Mouse (Mus musculus) myocyte (in vitro differentiated cells): ENCODE data around the gene Taf8. TPM values are rescaled to one million over a fixed set of nuclear protein-coding genes. Genes with fewer than 3 reads are reported as not detected.

Experiments used
- H3K27me3 ChIP-seq: one replicate; pipeline ENCODE4 v1.6.1; 2011; ENCODE audit not compliant: control insufficient read depth, insufficient read depth, insufficient read length
- H3K36me3 ChIP-seq: one replicate; pipeline ENCODE4 v1.6.1; 2011; ENCODE audit not compliant: control insufficient read depth, insufficient read depth
- H3K4me2 ChIP-seq: one replicate; pipeline ENCODE4 v1.6.1; 2011; ENCODE audit warnings: low read depth, control low read depth
- H3K4me3 ChIP-seq: one replicate; pipeline ENCODE4 v1.5.1; 2011; ENCODE audit warnings: mild to moderate bottlenecking, control low read depth, moderate library complexity
- H3K79me2 ChIP-seq: one replicate; pipeline ENCODE4 v1.6.1; 2011; ENCODE audit not compliant: control insufficient read depth, insufficient read depth
- H3ac ChIP-seq: one replicate; pipeline ENCODE4 v1.6.1; 2011; ENCODE audit not compliant: control insufficient read depth, insufficient read length
- CEBPB ChIP-seq: IDR thresholded peaks from 2 replicates; pipeline ENCODE4 v1.6.1; 2011; ENCODE audit warnings: mild to moderate bottlenecking, moderate library complexity; ENCODE audit not compliant: poor library complexity, insufficient read depth, severe bottlenecking
- E2F4 ChIP-seq: IDR thresholded peaks from one replicate; pipeline ENCODE4 v1.6.1; 2011; ENCODE audit warnings: mild to moderate bottlenecking, control low read depth, moderate library complexity; ENCODE audit not compliant: insufficient read depth
- MAX ChIP-seq: IDR thresholded peaks from one replicate; pipeline ENCODE4 v1.6.1; 2011; ENCODE audit warnings: low read depth, mild to moderate bottlenecking, control low read depth
- MYOD1 ChIP-seq, 3 experiments: IDR thresholded peaks; one replicate each; pipeline ENCODE4 v1.6.1; 2011; ENCODE audit warnings: control low read depth in 2 of 3, low read depth in 2 of 3, mild to moderate bottlenecking in 2 of 3, moderate library complexity in 1 of 3; ENCODE audit not compliant: insufficient read length in 2 of 3, control insufficient read depth in 1 of 3
- MYOG ChIP-seq, 3 experiments: IDR thresholded peaks; one replicate each; pipeline ENCODE4 v1.6.1; 2011; ENCODE audit warnings: control low read depth in 2 of 3, low read depth in 2 of 3, mild to moderate bottlenecking in 2 of 3; ENCODE audit not compliant: insufficient read length in 2 of 3, control insufficient read depth in 1 of 3, insufficient read depth in 1 of 3
- POLR2A ChIP-seq: IDR thresholded peaks from one replicate; pipeline ENCODE4 v1.6.1; 2011; ENCODE audit warnings: low read depth, mild to moderate bottlenecking, control low read depth, moderate library complexity; ENCODE audit not compliant: insufficient read length
- POLR2AphosphoS2 ChIP-seq: IDR thresholded peaks from one replicate; pipeline ENCODE4 v1.6.1; 2011; ENCODE audit warnings: low read depth, control low read depth; ENCODE audit not compliant: insufficient read length
- REST ChIP-seq: IDR thresholded peaks from one replicate; pipeline ENCODE4 v1.6.1; 2011; ENCODE audit warnings: mild to moderate bottlenecking, control low read depth, moderate library complexity; ENCODE audit not compliant: insufficient read depth, insufficient read length
- SRF ChIP-seq: IDR thresholded peaks from one replicate; pipeline ENCODE4 v1.6.1; 2011; ENCODE audit warnings: low read depth; ENCODE audit not compliant: control insufficient read depth, insufficient read length
- TCF12 ChIP-seq: IDR thresholded peaks from one replicate; pipeline ENCODE4 v1.6.1; 2011; ENCODE audit warnings: mild to moderate bottlenecking, control low read depth; ENCODE audit not compliant: poor library complexity, insufficient read depth, severe bottlenecking
- TCF3 ChIP-seq: IDR thresholded peaks from one replicate; pipeline ENCODE4 v1.6.1; 2011; ENCODE audit warnings: low read depth, control low read depth; ENCODE audit not compliant: insufficient read length
- USF1 ChIP-seq: IDR thresholded peaks from one replicate; pipeline ENCODE4 v1.6.1; 2011; ENCODE audit warnings: low read depth, mild to moderate bottlenecking, control low read depth, moderate library complexity
- polyA plus RNA-seq: library from polyadenylated mRNA; unstranded; fragments of >200 nt; fragmentation: generic; extraction: Trizol; gene quantifications from one replicate; pipeline ENCODE4 v1.2.1, GENCODE M21; 2012; ENCODE audit warnings: missing spikeins

The Taf8 gene
- polyA plus RNA-seq, 1 experiment: 13.4 TPM

GRCm38 (mm10) chr17:47533691-47534090 is 31.6 kb upstream of the Taf8 start:
- Histone ChIP-seq H3K4me2 (no peak overlapping the region), H3K79me2 (no peaks in the 10 kb centered on the region), H3K4me3 (no peak overlapping the region), H3ac (no peak overlapping the region), H3K36me3 (no peaks in the 10 kb centered on the region), H3K27me3 (no peaks in the 10 kb centered on the region)
- no peak for TF ChIP-seq MYOG (IDR thresholded peaks at IDR 0.05; ENCODE audit: control insufficient read depth in 1 of 3, insufficient read depth in 1 of 3, insufficient read length in 2 of 3, low read depth in 2 of 3)
- TF ChIP-seq MYOD1 (IDR thresholded peaks at IDR 0.05; ENCODE audit: control insufficient read depth in 1 of 3, insufficient read length in 2 of 3, low read depth in 2 of 3): no peak
- TF ChIP-seq USF1: no peak
- no peak for TF ChIP-seq SRF
- TF ChIP-seq REST: no peak
- no peak for TF ChIP-seq TCF3
- no peak for TF ChIP-seq TCF12
- no peak for TF ChIP-seq POLR2A
- no peak for TF ChIP-seq POLR2AphosphoS2
- no peak for TF ChIP-seq MAX
- TF ChIP-seq E2F4: no peak
- TF ChIP-seq CEBPB: no peak

- no peak overlapping the region for H3K4me3 ChIP-seq
- no peak for TF ChIP-seq TCF12
- TF ChIP-seq USF1: no peak
- TF ChIP-seq REST: no peak
- no peak for TF ChIP-seq MAX
- TF ChIP-seq MYOD1 (IDR thresholded peaks at IDR 0.05; ENCODE audit: control insufficient read depth in 1 of 3, insufficient read length in 2 of 3, low read depth in 2 of 3): no peak
- TF ChIP-seq POLR2AphosphoS2: no peak
- no peak for TF ChIP-seq MYOG (IDR thresholded peaks at IDR 0.05; ENCODE audit: control insufficient read depth in 1 of 3, insufficient read depth in 1 of 3, insufficient read length in 2 of 3, low read depth in 2 of 3)
- no peak for TF ChIP-seq TCF3
- TF ChIP-seq SRF: no peak
- no peak for TF ChIP-seq E2F4
- no peak for TF ChIP-seq CEBPB
- no peak for TF ChIP-seq POLR2A
These were observed 30.3 kb upstream of the Taf8 start for GRCm38 (mm10) chr17:47532364-47532763.

GRCm38 (mm10) chr17:47531387-47531818 is 29.3 kb upstream of the Taf8 start:
- Histone ChIP-seq H3K36me3 (no peaks in the 10 kb centered on the region), H3K4me2 (no peak overlapping the region), H3K79me2 (no peaks in the 10 kb centered on the region), H3ac (no peak overlapping the region), H3K27me3 (no peaks in the 10 kb centered on the region), H3K4me3 (no peak overlapping the region)
- TF ChIP-seq E2F4 (no peak), MAX (no peak), MYOG (IDR thresholded peaks at IDR 0.05; ENCODE audit: control insufficient read depth in 1 of 3, insufficient read depth in 1 of 3, insufficient read length in 2 of 3, low read depth in 2 of 3) (peak in 1 of 3 experiments; percentile 12), USF1 (no peak), MYOD1 (IDR thresholded peaks at IDR 0.05; ENCODE audit: control insufficient read depth in 1 of 3, insufficient read length in 2 of 3, low read depth in 2 of 3) (peak in 1 of 3 experiments; percentile 63)

More at GRCm38 (mm10) chr17:47532364-47532763, 30.3 kb upstream of the Taf8 start:
- Histone ChIP-seq H3K79me2 (no peaks in the 10 kb centered on the region), H3ac (no peak overlapping the region), H3K4me2 (no peak overlapping the region), H3K27me3 (no peaks in the 10 kb centered on the region), H3K36me3 (no peaks in the 10 kb centered on the region)

GRCm38 (mm10) chr17:47529595-47529994 is 27.5 kb upstream of the Taf8 start:
- Histone ChIP-seq H3K36me3 (no peaks in the 10 kb centered on the region), H3K4me3 (no peak overlapping the region)
- TF ChIP-seq TCF12: no peak
- TF ChIP-seq USF1: no peak
- no peak for TF ChIP-seq POLR2AphosphoS2
- no peak for TF ChIP-seq SRF
- TF ChIP-seq MAX: no peak
- TF ChIP-seq TCF3: no peak
- no peak for TF ChIP-seq MYOG (IDR thresholded peaks at IDR 0.05; ENCODE audit: control insufficient read depth in 1 of 3, insufficient read depth in 1 of 3, insufficient read length in 2 of 3, low read depth in 2 of 3)
- no peak for TF ChIP-seq CEBPB
- no peak for TF ChIP-seq MYOD1 (IDR thresholded peaks at IDR 0.05; ENCODE audit: control insufficient read depth in 1 of 3, insufficient read length in 2 of 3, low read depth in 2 of 3)
- no peak for TF ChIP-seq E2F4
- TF ChIP-seq REST: no peak
- TF ChIP-seq POLR2A: no peak

More at GRCm38 (mm10) chr17:47529595-47529994, 27.5 kb upstream of the Taf8 start:
- no peaks in the 10 kb centered on the region for H3K27me3 ChIP-seq
- H3K4me2 ChIP-seq: no peak overlapping the region
- H3K79me2 ChIP-seq: no peaks in the 10 kb centered on the region
- no peak overlapping the region for H3ac ChIP-seq
